Mouse (Mus musculus) lung, adult 2 months (tissue): ENCODE data around the gene Wdr1. TPM values are rescaled to one million over a fixed set of nuclear protein-coding genes. Genes with fewer than 3 reads are reported as not detected.

Experiments
- DNase-seq: peaks from one replicate; pipeline ENCODE4 v3.0.0; 2022
- H3K4me1 ChIP-seq: fragments of 200-500 bp; 2 replicates; pipeline ENCODE4 v1.6.1; 2011; ENCODE audit warnings: low read length; ENCODE audit not compliant: control insufficient read depth, insufficient read depth
- H3K4me3 ChIP-seq: fragments of 200-500 bp; replicated peaks from 2 replicates; pipeline ENCODE3; 2011; ENCODE audit warnings: low read depth, mild to moderate bottlenecking, control low read depth, low read length; ENCODE audit errors: extremely low read depth
- CTCF ChIP-seq: fragments of 200-500 bp; IDR thresholded peaks from 2 replicates; pipeline ENCODE4 v1.5.1; 2011; ENCODE audit warnings: mild to moderate bottlenecking, low read length, control low read depth; ENCODE audit not compliant: insufficient read depth
- POLR2A ChIP-seq: fragments of 200-500 bp; IDR thresholded peaks from 2 replicates; pipeline ENCODE4 v1.6.1; 2011; ENCODE audit warnings: low read depth, mild to moderate bottlenecking, control low read depth, low read length, borderline replicate concordance; ENCODE audit errors: extremely low read depth
- WGBS: fragments of 180-500 bp; shearing (Covaris S2); methylation state at CpG from one replicate; pipeline ENCODE4 v1.1.7; 2018; 5-methylcytosine and 5-hydroxymethylcytosine counted together
- polyA plus RNA-seq: library from polyadenylated mRNA; depleted of rRNA; stranded (reverse); fragments of >200 nt; gene quantifications from 2 replicates; pipeline ENCODE4 v1.2.3, GENCODE M21; 2012

Wdr1 gene
- polyA plus RNA-seq, 1 experiment, result 165 TPM

GRCm38 (mm10) chr5:38550221-38550768 is 12.7 kb downstream of the Wdr1 start:
- TF ChIP-seq CTCF (no peak), POLR2A (no peak)
- Histone ChIP-seq H3K4me1 (peaks cover 16% of the 10 kb centered on the region; the same call in 1 of the 2 replicates), H3K4me3 (no peak overlapping the region)
- 77% methylated on average over 1 of the region's 1 CpGs for WGBS
- DNase-seq, result no peak

GRCm38 (mm10) chr5:38549461-38549909 is 13.5 kb downstream of the Wdr1 start:
- TF ChIP-seq CTCF, result no peak
- no peak for TF ChIP-seq POLR2A
- H3K4me1 ChIP-seq, result peaks cover 14% of the 10 kb centered on the region; the same call in 1 of the 2 replicates
- 38% methylated on average over 3 of the region's 3 CpGs for WGBS
- no peak overlapping the region for H3K4me3 ChIP-seq
- DNase-seq, result no peak

GRCm38 (mm10) chr5:38547375-38547774 is 15.6 kb downstream of the Wdr1 start:
- 28% methylated on average over 6 of the region's 6 CpGs for WGBS
- peak; percentile 26 for DNase-seq
- Histone ChIP-seq H3K4me1 (peaks cover 12% of the 10 kb centered on the region; the same call in 1 of the 2 replicates), H3K4me3 (no peak overlapping the region)
- TF ChIP-seq POLR2A (no peak), CTCF (no peak)

- WGBS, result 69% methylated on average over 5 of the region's 5 CpGs
- no peak overlapping the region for H3K4me3 ChIP-seq
- peaks cover 6% of the 10 kb centered on the region; the same call in 1 of the 2 replicates for H3K4me1 ChIP-seq
- no peak for DNase-seq
- TF ChIP-seq POLR2A (no peak), CTCF (no peak)
Measured at GRCm38 (mm10) chr5:38544423-38545415, 18.3 kb downstream of the Wdr1 start.

GRCm38 (mm10) chr5:38543496-38544217 is 19.4 kb downstream of the Wdr1 start:
- no peak for DNase-seq
- WGBS, result 80% methylated on average over 4 of the region's 4 CpGs
- Histone ChIP-seq H3K4me3 (no peak overlapping the region), H3K4me1 (no peaks in the 10 kb centered on the region)
- no peak for TF ChIP-seq POLR2A
- no peak for TF ChIP-seq CTCF

DNA sequence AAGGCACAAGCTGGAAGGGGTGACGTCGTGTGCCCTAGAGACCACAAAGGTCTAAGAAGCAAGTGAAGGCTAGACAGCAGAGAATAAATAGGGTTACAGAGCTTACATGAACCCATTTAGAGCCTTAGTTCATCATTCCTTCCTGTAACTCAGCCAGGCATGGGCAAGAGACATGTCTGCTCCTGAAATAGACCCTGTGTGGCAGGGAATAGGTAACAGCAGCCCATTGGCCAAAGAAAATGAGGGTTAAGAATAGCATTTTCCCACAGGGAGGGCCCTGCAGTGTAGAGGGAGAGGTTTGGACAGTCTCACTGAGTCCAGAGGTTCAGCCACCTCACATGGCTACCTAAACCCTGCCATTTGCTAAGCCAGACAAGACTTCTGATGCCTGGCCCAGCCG is 21.3 kb downstream of the Wdr1 start:
- TF ChIP-seq POLR2A, result no peak
- no peak for TF ChIP-seq CTCF
- 86% methylated on average over 3 of the region's 3 CpGs for WGBS
- no peak for DNase-seq
- Histone ChIP-seq H3K4me3 (no peak overlapping the region), H3K4me1 (no peaks in the 10 kb centered on the region)

- Histone ChIP-seq H3K4me1 (no peaks in the 10 kb centered on the region), H3K4me3 (no peak overlapping the region)
- WGBS, result 92% methylated on average over 1 of the region's 1 CpGs
- no peak for DNase-seq
- TF ChIP-seq POLR2A, result no peak
- TF ChIP-seq CTCF, result no peak
Measured at GRCm38 (mm10) chr5:38540898-38541297, 22.1 kb downstream of the Wdr1 start.

- Histone ChIP-seq H3K4me3 (no peak overlapping the region), H3K4me1 (no peaks in the 10 kb centered on the region)
- WGBS, result 87% methylated on average over 8 of the region's 8 CpGs
- no peak for TF ChIP-seq POLR2A
- no peak for TF ChIP-seq CTCF
- DNase-seq, result no peak
Measured at GRCm38 (mm10) chr5:38538508-38538907, 24.5 kb downstream of the Wdr1 start.

GRCm38 (mm10) chr5:38537845-38538244 is 25.2 kb downstream of the Wdr1 start:
- 69% methylated on average over 4 of the region's 4 CpGs for WGBS

More at GRCm38 (mm10) chr5:38537845-38538244, 25.2 kb downstream of the Wdr1 start:
- no peak for TF ChIP-seq POLR2A
- no peak for TF ChIP-seq CTCF
- no peak for DNase-seq
- Histone ChIP-seq H3K4me1 (no peaks in the 10 kb centered on the region), H3K4me3 (no peak overlapping the region)
